Mouse (Mus musculus) mouse trophoblast stem cell (cell line): Measurements from ENCODE around the gene Acaa1a.

Experiments
- in situ Hi-C, 2 experiments: fragments of 300-500 bp; cut with MseI, MboI; formaldehyde crosslinking; loops; 2 replicates in 1 of 2; 3 replicates in 1 of 2; pipeline ENCODE4 v1.15.1; 2025

Acaa1a gene

DNA sequence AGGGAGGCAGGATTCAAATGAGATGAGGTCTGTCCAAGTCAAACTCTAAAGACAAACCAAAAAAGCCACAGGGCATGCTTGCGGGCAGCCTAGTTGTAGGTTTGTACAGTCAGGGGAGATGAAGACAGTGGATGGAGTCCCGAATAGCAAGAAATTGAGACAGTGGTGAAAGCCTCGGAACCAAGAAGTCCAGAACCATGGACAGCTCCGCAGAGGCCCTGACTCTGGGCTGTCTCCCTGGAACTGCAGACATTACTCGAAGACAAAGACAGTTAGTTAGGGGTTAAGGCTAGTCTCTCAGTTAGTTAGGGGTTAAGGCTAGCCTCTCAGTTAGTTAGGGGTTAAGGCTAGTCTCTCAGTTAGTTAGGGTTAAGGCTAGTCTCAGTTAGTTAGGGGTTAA is 49.5 kb downstream of the Acaa1a start:
- in situ Hi-C loops = no loop called here

DNA sequence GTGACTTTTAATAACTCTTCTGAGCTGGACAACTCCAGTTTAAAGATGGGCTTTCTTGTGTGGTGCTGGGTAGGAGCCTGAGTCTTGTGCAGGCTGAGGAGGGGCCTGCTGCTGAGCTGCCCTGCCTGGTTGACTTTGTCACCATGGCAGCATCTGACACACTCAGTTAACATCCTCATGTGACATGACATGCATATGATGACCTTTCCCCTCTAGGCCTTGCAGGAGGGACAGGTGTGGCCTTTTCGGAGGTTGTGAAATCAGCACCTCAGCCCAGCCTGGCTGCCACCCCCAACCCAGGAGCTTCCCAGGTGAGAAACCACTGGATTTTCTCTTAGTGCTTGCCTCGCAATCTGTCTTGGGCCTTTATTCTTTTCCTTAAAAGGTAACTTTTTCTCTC is 50.7 kb downstream of the Acaa1a start:
- in situ Hi-C loops = no loop called here

DNA sequence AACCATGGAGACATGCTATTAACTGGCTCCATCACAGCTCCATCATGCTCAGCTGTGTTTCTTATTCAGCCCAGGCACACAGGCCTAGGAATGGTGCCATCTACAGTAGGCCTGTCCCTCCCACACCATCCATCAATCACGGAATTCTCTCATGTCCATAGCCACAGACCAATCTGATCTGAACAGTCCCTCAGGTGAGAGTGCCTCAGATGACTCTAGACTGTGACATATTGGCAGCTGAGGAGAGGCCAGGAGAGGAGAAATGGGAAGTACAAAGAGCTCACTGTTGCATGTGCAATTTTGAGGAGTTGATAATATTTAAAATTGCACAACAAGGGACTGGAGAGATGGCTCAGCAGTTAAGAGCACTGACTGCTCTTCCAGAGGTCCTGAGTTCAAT is 55.3 kb downstream of the Acaa1a start:
- in situ Hi-C loops = no loop called here
